Mouse (Mus musculus): ENCODE measurements around the gene Pcdh15.

- TF ChIP-seq CTCF (IDR thresholded peaks at IDR 0.05; ENCODE audit: extremely low read depth, insufficient read depth, low read length) (no peak), POLR2A (IDR thresholded peaks at IDR 0.05; ENCODE audit: extremely low read depth, insufficient read depth, low read length) (no peak)
Observed at GRCm38 (mm10) chr10:73514846-73515245, 415.7 kb downstream of the Pcdh15 start.
